Mouse (Mus musculus) gastrocnemius, postnatal 4 days (tissue): ENCODE results near the gene Capn1. TPM values are rescaled to one million over a fixed set of nuclear protein-coding genes. Genes with fewer than 3 reads are reported as not detected.
A peak's percentile ranks its signal among the peaks of the same experiment; 100 is the strongest.

Source experiments
- DNase-seq, 2 experiments: peaks; one replicate each; pipeline ENCODE4 v3.0.0; 2021 to 2022; ENCODE audit warnings: low spot score in 2 of 2, mixed read lengths in 2 of 2
- microRNA-seq: library from miRNA; unstranded; fragments of <30 nt; microRNA quantifications from one replicate; pipeline ENCODE4 v1.2.0, GENCODE M21; 2021
- total RNA-seq, 2 experiments: library from RNA; stranded (reverse); gene quantifications; 2 replicates each; pipeline ENCODE4 v1.2.3; 2021

The Capn1 gene
- total RNA-seq, 2 experiments from 2014 or later, result 70.9 to 79.6 TPM

DNA sequence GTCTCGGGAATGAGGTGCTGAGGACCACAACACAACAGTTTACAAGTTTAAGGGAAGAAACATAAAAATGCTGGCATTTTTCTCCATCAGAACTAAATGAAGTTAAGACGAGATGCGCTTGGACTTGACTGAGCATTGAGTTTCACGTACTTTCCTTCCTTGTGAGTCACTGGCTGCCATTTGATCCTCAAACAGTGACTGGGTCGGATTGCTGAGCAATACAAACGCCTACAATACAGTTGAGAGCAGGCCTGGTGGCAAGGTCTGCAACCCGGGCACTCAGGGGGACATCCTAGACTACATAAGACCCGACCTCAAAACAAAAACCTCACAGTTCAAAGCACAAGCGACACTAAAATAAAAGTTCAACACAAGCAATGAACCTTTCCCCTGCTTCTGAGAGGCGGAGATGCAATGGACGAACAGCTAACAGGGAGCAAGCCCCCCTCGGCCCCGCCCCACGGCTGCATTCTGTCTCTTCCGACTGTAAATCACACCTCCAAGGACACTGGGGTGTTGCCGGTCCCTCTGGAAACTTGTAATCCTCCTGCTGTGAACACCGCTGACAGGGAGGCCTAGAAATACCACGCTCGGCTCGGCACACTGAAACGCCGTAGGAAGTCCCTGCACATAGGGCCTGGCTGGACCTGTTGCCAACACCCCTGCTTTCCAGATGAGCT, 61.5 kb downstream of the Capn1 start:
- no peak for DNase-seq

- no peak for DNase-seq
Measured at GRCm38 (mm10) chr19:5953201-5953770, 62.4 kb downstream of the Capn1 start.

DNA sequence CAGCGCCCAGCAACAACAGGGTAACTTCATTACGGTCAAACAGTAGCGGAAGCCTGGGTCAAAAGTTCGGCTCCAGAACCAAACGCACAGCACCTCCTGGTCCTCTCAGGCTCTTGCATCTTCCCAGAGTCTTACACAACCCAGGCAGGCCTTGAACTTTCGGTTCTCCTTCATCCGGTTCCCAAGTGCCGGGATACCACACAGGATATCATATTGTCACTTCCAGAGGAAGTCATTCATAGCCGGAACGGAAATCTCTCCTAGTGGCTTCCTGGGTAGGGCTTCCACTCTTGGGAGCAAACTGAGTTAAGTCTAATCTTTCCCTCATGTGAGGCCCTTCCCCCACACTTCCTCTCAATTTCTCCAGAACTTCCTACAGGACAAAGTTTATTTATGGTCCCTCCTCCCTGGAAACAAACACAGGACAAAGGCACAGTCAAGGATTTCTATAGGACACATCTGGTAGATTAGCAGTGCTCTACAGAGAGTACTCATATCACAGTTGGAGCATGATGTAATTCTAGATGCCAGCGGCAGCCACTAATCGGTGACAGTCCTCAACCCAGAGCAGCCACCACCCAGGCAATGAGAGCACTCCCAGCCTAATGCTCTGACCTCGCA, 63.5 kb downstream of the Capn1 start:
- no peak for DNase-seq

DNA sequence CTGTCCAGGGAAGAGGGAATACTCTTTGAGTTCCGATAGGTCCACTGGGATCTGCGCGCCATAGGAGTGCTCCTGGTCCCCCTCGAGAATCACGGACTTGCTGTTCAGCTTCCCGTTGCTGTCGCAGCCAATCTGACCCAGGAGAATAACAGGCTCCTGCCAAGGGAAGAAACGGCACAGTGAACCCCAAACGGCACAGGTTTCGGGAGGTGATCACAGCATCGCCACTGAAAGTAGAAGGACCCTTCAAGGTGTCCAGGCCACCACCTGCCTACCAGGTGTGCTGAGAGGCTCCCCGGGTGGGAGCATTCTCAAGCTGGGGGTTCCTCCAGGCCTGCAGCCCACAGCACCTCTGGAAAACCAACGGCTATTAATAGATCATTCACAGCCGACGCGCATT, 64.1 kb downstream of the Capn1 start:
- no peak for DNase-seq

GRCm38 (mm10) chr19:5950218-5950617, 65.5 kb downstream of the Capn1 start:
- DNase-seq, result no peak

GRCm38 (mm10) chr19:5945891-5946290, 69.8 kb downstream of the Capn1 start:
- peak in 1 of 2 experiments; percentile 65 for DNase-seq

DNA sequence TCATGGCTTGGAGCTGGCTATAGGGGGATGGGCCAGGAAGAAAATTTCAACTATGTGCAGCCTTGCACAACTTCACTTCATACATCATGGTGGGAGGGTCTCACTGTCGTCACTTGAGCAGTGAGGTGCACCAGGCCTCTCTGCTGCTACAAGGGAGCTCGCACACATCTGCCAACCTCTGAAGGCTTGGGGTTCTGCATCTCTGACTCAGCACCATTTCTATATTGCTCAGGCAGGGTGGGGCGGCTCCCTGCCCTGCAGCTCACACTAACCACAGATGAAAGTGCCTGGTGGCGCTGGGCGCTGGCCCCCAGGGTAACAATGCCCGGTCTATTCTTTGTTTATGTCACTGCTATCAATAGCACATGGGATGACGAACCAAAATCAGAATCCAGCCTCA, 70.7 kb downstream of the Capn1 start:
- DNase-seq, result no peak

- DNase-seq, result no peak
Measured at GRCm38 (mm10) chr19:5944145-5944544, 71.6 kb downstream of the Capn1 start.

DNA sequence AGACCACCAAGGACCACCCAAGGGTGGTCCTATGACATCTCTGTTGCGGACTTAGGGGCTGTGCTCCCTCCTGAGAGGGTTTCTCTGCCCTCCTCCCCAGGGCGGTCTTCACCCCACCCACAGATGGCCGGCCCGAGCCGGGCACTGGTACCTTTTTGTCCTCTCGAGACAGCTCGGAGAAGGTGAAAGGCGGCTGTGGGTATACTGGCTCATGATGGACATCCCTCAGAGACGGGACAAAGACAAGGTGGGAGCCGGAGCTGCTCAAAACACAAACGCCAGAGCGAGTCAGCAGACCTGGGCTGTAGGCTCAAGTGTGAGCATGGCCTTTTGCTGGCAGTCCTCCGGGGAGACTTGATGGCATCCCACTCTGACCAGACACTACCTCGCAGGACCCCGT, 72.3 kb downstream of the Capn1 start:
- DNase-seq, result no peak

- DNase-seq, result no peak
Measured at GRCm38 (mm10) chr19:5942581-5942980, 73.1 kb downstream of the Capn1 start.

- no peak for DNase-seq
Measured at GRCm38 (mm10) chr19:5940656-5941055, 75.0 kb downstream of the Capn1 start.

DNA sequence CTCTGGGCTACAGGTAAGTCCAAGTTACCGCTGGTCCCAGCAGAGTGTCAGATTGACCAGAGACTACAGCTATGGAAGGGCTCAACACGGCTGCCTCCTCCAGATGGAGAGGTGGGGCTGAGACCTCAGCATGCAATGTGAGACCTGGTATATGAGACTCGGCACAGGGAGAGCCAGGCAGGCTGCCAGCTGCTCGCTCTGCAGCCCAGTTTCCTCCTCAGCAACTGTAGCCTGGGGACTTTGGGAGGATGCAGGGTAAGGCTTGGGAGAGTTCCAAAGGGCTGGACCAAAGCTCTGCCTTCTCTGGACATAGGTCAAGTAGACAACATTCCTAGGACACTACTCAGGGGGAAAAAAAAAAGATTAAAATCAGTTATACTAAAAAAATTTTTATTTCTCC, 75.5 kb downstream of the Capn1 start:
- peak; percentile 79 to 90 for DNase-seq

- no peak for DNase-seq
Measured at GRCm38 (mm10) chr19:5939715-5940114, 76.0 kb downstream of the Capn1 start.

Small RNA genes lying within 50 kb of the gene (microRNA-seq; reads per million reads assigned to microRNA genes)
- 1.3 reads per million for gene Mir6988

Other genes starting within 250 kb of the Capn1 start
- 10 to 100 TPM; 71.7 to 75.6 TPM for gene Scyl1, start 244.5 kb downstream of the Capn1 start, total RNA-seq
- gene Frmd8, start 140.6 kb downstream of the Capn1 start, total RNA-seq, result 10 to 100 TPM; 16.2 to 16.7 TPM
- 1 to 10 TPM; 3.7 to 3.8 TPM for gene Slc25a45, start 138.1 kb downstream of the Capn1 start, total RNA-seq
- gene Tigd3, start 121.7 kb downstream of the Capn1 start, total RNA-seq, result 1 to 10 TPM; 1.5 to 2.6 TPM
- 100 to 1,000 TPM in 1 of 2 experiments, 10 to 100 TPM in 1; 97.8 to 121 TPM for gene Dpf2, start 102.9 kb downstream of the Capn1 start, total RNA-seq
- 10 to 100 TPM; 23.1 to 27.4 TPM for gene Cdc42ep2, start 91.1 kb downstream of the Capn1 start, total RNA-seq
- gene Pola2, start 51.7 kb downstream of the Capn1 start, total RNA-seq, result 10 to 100 TPM; 24.6 to 28.6 TPM
- gene Slc22a20, start 29.8 kb downstream of the Capn1 start, total RNA-seq, result not detected
- 10 to 100 TPM; 28.9 to 30.7 TPM for gene Syvn1, start 30.7 kb upstream of the Capn1 start, total RNA-seq
- gene Mrpl49, start 41.9 kb upstream of the Capn1 start, total RNA-seq, result 10 to 100 TPM; 45.0 to 46.2 TPM
- gene Fau, start 41.9 kb upstream of the Capn1 start, total RNA-seq, result 1,000 to 10,000 TPM in 1 of 2 experiments, 100 to 1,000 TPM in 1; 949 to 1,029 TPM
- 10 to 100 TPM; 13.2 to 13.4 TPM for gene Znhit2, start 45.3 kb upstream of the Capn1 start, total RNA-seq
- 10 to 100 TPM in 1 of 2 experiments, 1 to 10 TPM in 1; 9.9 to 14.7 TPM for gene Tm7sf2, start 52.5 kb upstream of the Capn1 start, total RNA-seq
- gene Vps51, start 61.3 kb upstream of the Capn1 start, total RNA-seq, result 10 to 100 TPM; 35.4 to 37.7 TPM
- not detected for gene Tmem262, start 64.1 kb upstream of the Capn1 start, total RNA-seq
- gene Gm28374, start 66.4 kb upstream of the Capn1 start, total RNA-seq, result under 1 TPM in 1 of 2 experiments, not detected in 1; 0.52 TPM
- gene Zfpl1, start 69.1 kb upstream of the Capn1 start, total RNA-seq, result 10 to 100 TPM; 28.5 to 34.6 TPM
- 1 to 10 TPM; 7.7 to 8.1 TPM for gene Cdca5, start 69.1 kb upstream of the Capn1 start, total RNA-seq
- under 1 TPM in 1 of 2 experiments, not detected in 1; 0.54 TPM for gene AC131692.1, start 78.5 kb upstream of the Capn1 start, total RNA-seq
- gene Naaladl1, start 89.9 kb upstream of the Capn1 start, total RNA-seq, result under 1 TPM; 0.27 to 0.44 TPM
- 10 to 100 TPM; 14.8 to 16.2 TPM for gene Sac3d1, start 102.8 kb upstream of the Capn1 start, total RNA-seq
- 10 to 100 TPM; 16.2 to 17.1 TPM for gene Snx15, start 112.4 kb upstream of the Capn1 start, total RNA-seq
- under 1 TPM; 0.26 to 0.42 TPM for gene Batf2, start 125.1 kb upstream of the Capn1 start, total RNA-seq
- 10 to 100 TPM; 60.2 to 61.7 TPM for gene Arl2, start 125.7 kb upstream of the Capn1 start, total RNA-seq
- not detected for gene Majin, start 168.5 kb upstream of the Capn1 start, total RNA-seq
- not detected for gene Gpha2, start 210.5 kb upstream of the Capn1 start, total RNA-seq
- 10 to 100 TPM; 26.2 to 26.4 TPM for gene Ppp2r5b, start 220.0 kb upstream of the Capn1 start, total RNA-seq
- gene Atg2a, start 225.8 kb upstream of the Capn1 start, total RNA-seq, result 10 to 100 TPM; 15.5 to 16.7 TPM